Mouse (Mus musculus): ENCODE results near the gene Cyp27b1.

- TF ChIP-seq CTCF (IDR thresholded peaks at IDR 0.05; ENCODE audit: insufficient read depth, low read depth, low read length) (no peak), POLR2A (IDR thresholded peaks at IDR 0.05; ENCODE audit: insufficient read depth, low read depth, low read length) (no peak)
These were observed 31.8 kb downstream of the Cyp27b1 start for GRCm38 (mm10) chr10:127079665-127080391.

Measured in olfactory bulb, adult 2 months (tissue).